19 mouse cellular contexts compared by ENCODE assay signal in the genomic region with DNA sequence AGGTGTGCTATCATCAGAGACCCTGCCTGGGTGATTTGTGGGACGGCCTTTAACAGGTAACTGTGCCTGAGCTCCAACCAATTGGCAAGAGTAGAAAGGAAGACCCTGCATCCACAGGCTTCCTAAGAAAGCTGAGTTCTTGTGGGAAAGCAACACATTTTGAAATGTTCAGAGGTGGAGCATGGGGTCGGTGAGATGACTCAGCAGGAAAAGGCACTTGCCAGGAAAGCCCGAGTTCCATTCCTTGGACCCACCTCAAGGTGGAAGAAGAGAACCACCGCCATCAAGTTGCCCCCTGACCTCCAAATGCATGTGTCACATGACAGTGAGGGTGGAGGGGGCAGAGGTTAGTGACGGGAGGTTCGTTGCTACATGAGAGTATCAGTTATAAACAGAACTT.
"Had no signal": no experiment of that assay in that cellular context is flagged by ENCODE, and none has a peak within 500 bp of the region (broad histone marks: within the 10 kb centered on the region; RNA-seq: fewer than 3 reads in every experiment).

No protein-coding gene starts in this region.

- H3K4me2 ChIP-seq: lung, embryonic 14.5 days; midbrain, embryonic 13.5 days; neural tube, embryonic 13.5 days; neural tube, embryonic 15.5 days had no signal

- H3K27ac ChIP-seq: liver, embryonic 14.5 days; midbrain, embryonic 10.5 days; midbrain, embryonic 13.5 days; neural tube, embryonic 13.5 days; neural tube, embryonic 15.5 days had no signal

- ATAC-seq: midbrain, embryonic 13.5 days; midbrain, embryonic 16.5 days had no signal

- DNase-seq: lung, adult 18-20 months; lung, embryonic 14.5 days; lung, postnatal 10 days; lung, postnatal 4 days; retina, postnatal 1 day; right cerebral cortex, adult 18-20 months; right cerebral cortex, postnatal 25 days; right cerebral cortex, postnatal 4 days; spleen, adult 18-20 months; thymus, adult 18-20 months; thymus, postnatal 25 days; thymus, postnatal 4 days had no signal

- H3K9me3 ChIP-seq: midbrain, embryonic 10.5 days; midbrain, embryonic 13.5 days; neural tube, embryonic 13.5 days; neural tube, embryonic 15.5 days had no signal

- H3K4me3 ChIP-seq: midbrain, embryonic 10.5 days; midbrain, embryonic 13.5 days; myocyte; neural tube, embryonic 13.5 days; neural tube, embryonic 15.5 days had no signal

- H3K36me3 ChIP-seq: midbrain, embryonic 10.5 days; midbrain, embryonic 13.5 days; neural tube, embryonic 13.5 days; neural tube, embryonic 15.5 days had no signal

- H3K9ac ChIP-seq: liver, embryonic 14.5 days; lung, embryonic 14.5 days; midbrain, embryonic 13.5 days; neural tube, embryonic 13.5 days; neural tube, embryonic 15.5 days had no signal
